In the genomic region with DNA sequence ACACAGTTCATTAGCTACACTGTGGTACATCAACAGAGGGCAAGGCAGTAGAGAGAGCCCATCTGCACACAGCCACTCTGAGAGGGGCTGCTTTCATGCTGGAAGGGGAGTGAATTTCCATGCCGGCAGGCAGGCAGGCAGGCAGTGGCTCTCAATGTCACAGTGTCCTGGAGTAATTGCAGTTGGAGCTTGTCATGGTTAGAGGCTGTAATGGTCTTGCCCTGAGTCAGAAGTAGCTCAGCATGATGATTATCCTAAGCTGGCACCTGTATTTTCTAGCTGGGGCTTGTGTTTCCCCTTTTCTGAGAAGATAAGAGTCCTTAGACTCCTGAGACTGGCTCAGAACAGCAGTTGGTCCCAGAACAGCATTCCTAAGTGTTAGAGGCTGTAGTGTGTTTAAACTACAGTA, we compare ENCODE assay signal across 13 mouse cellular contexts. TPM values are rescaled to one million over a fixed set of nuclear protein-coding genes. Genes with fewer than 3 reads are reported as not detected.
DNase-seq lines count a peak whose midpoint lies in the region; ATAC-seq lines count a peak whose summit lies in the region.
"Had no signal": no experiment of that assay in that cellular context is flagged by ENCODE, and none has a peak within 500 bp of the region (broad histone marks: within the 10 kb centered on the region; RNA-seq: fewer than 3 reads in every experiment).

No protein-coding gene starts in this region.

- peaks cover 16% of the 10 kb centered on the region for H3K36me3 ChIP-seq in forebrain, embryonic 10.5 days (replicated peaks)
- peaks cover 7% of the 10 kb centered on the region; the same call in 1 of the 2 replicates for H3K36me3 ChIP-seq in forebrain, embryonic 16.5 days (ENCODE audit: control insufficient read depth, insufficient read depth)
- peaks cover 16% of the 10 kb centered on the region for H3K36me3 ChIP-seq in hindbrain, embryonic 12.5 days
- peaks cover 26% of the 10 kb centered on the region for H3K36me3 ChIP-seq in hindbrain, embryonic 10.5 days
- peaks cover 29% of the 10 kb centered on the region for H3K36me3 ChIP-seq in neural tube, embryonic 13.5 days

- no peak overlapping the region for H3K9ac ChIP-seq in forebrain, embryonic 16.5 days (replicated peaks; ENCODE audit: low read depth, low read length)
- H3K9ac ChIP-seq in hindbrain, embryonic 12.5 days: no peak overlapping the region
- H3K9ac ChIP-seq in neural tube, embryonic 13.5 days: no peak overlapping the region; the same call in 1 of the 2 replicates
- H3K9ac ChIP-seq: liver, embryonic 15.5 days had no signal

- H3K9me3 ChIP-seq in forebrain, embryonic 10.5 days: no peaks in the 10 kb centered on the region
- no peaks in the 10 kb centered on the region for H3K9me3 ChIP-seq in forebrain, embryonic 16.5 days (ENCODE audit: control insufficient read depth, low read length)
- H3K9me3 ChIP-seq in hindbrain, embryonic 12.5 days (replicated peaks): no peaks in the 10 kb centered on the region
- H3K9me3 ChIP-seq in hindbrain, embryonic 10.5 days: no peaks in the 10 kb centered on the region
- no peaks in the 10 kb centered on the region for H3K9me3 ChIP-seq in neural tube, embryonic 13.5 days
- H3K9me3 ChIP-seq: liver, embryonic 15.5 days had no signal

- peaks cover 30% of the 10 kb centered on the region for H3K4me1 ChIP-seq in forebrain, embryonic 10.5 days
- peaks cover 18% of the 10 kb centered on the region for H3K4me1 ChIP-seq in forebrain, embryonic 16.5 days (replicated peaks; ENCODE audit: control insufficient read depth, insufficient read depth, low read length)
- peaks cover 13% of the 10 kb centered on the region for H3K4me1 ChIP-seq in hindbrain, embryonic 12.5 days
- H3K4me1 ChIP-seq in hindbrain, embryonic 10.5 days (replicated peaks): peaks cover 24% of the 10 kb centered on the region
- H3K4me1 ChIP-seq in neural tube, embryonic 13.5 days (replicated peaks): peaks cover 14% of the 10 kb centered on the region

- DNase-seq in forebrain, embryonic 10.5 days (ENCODE audit: extremely low spot score, low spot score): no peak
- DNase-seq in hindbrain, embryonic 10.5 days (ENCODE audit: low spot score): no peak
- DNase-seq in neural tube, embryonic 10.5 days (ENCODE audit: extremely low spot score, low spot score): no peak
- no peak for DNase-seq in thymus, postnatal 0 days (ENCODE audit: low spot score)
- no peak for DNase-seq in layer of hippocampus, postnatal 10 days (ENCODE audit: low spot score in 2 of 2)
- DNase-seq: cerebellum, adult 9-10 months; gastrocnemius, postnatal 14 days; thymus, adult 18-20 months had no signal

- no peak overlapping the region for H3K4me2 ChIP-seq in forebrain, embryonic 16.5 days (ENCODE audit: low read length)
- no peak overlapping the region for H3K4me2 ChIP-seq in hindbrain, embryonic 12.5 days (replicated peaks)
- H3K4me2 ChIP-seq in neural tube, embryonic 13.5 days: no peak overlapping the region
- H3K4me2 ChIP-seq: liver, embryonic 15.5 days had no signal

- 0 out of 2 replicates have a peak overlapping the region, but pooled peaks have one; percentile 8 for H3K27ac ChIP-seq in forebrain, embryonic 10.5 days
- no peak overlapping the region for H3K27ac ChIP-seq in forebrain, embryonic 16.5 days (ENCODE audit: low read length)
- peak overlapping the region; percentile 36; the same call in 1 of the 2 replicates for H3K27ac ChIP-seq in hindbrain, embryonic 12.5 days
- no peak overlapping the region for H3K27ac ChIP-seq in hindbrain, embryonic 10.5 days
- H3K27ac ChIP-seq in neural tube, embryonic 13.5 days (replicated peaks): peak overlapping the region; percentile 61
- H3K27ac ChIP-seq: liver, embryonic 15.5 days had no signal

- ATAC-seq in forebrain, embryonic 16.5 days: no peak
- ATAC-seq in hindbrain, embryonic 12.5 days (ENCODE audit: low FRiP score): peak; percentile 40; the same call in 1 of the 2 replicates
- ATAC-seq in neural tube, embryonic 13.5 days (ENCODE audit: low read depth): peak; percentile 59

- H3K27me3 ChIP-seq in forebrain, embryonic 10.5 days (ENCODE audit: poor library complexity, severe bottlenecking): no peaks in the 10 kb centered on the region
- H3K27me3 ChIP-seq in forebrain, embryonic 16.5 days (replicated peaks; ENCODE audit: control insufficient read depth, insufficient read depth, low read length): no peaks in the 10 kb centered on the region
- no peaks in the 10 kb centered on the region for H3K27me3 ChIP-seq in hindbrain, embryonic 12.5 days
- H3K27me3 ChIP-seq in hindbrain, embryonic 10.5 days (ENCODE audit: insufficient read depth, poor library complexity, severe bottlenecking): no peaks in the 10 kb centered on the region
- no peaks in the 10 kb centered on the region for H3K27me3 ChIP-seq in neural tube, embryonic 13.5 days
- H3K27me3 ChIP-seq: liver, embryonic 15.5 days had no signal

- 32% methylated on average over 1 of the region's 1 CpGs for WGBS in forebrain, embryonic 10.5 days
- 30% methylated on average over 1 of the region's 1 CpGs for WGBS in forebrain, embryonic 16.5 days
- 50% methylated on average over 1 of the region's 1 CpGs for WGBS in hindbrain, embryonic 12.5 days
- WGBS in hindbrain, embryonic 10.5 days: 31% methylated on average over 1 of the region's 1 CpGs
- 25% methylated on average over 1 of the region's 1 CpGs for WGBS in neural tube, embryonic 13.5 days

- no peak overlapping the region for H3K4me3 ChIP-seq in forebrain, embryonic 10.5 days
- H3K4me3 ChIP-seq in forebrain, embryonic 16.5 days (replicated peaks; ENCODE audit: low read length): no peak overlapping the region
- H3K4me3 ChIP-seq in hindbrain, embryonic 12.5 days: no peak overlapping the region
- no peak overlapping the region for H3K4me3 ChIP-seq in hindbrain, embryonic 10.5 days
- H3K4me3 ChIP-seq in neural tube, embryonic 13.5 days: no peak overlapping the region
- H3K4me3 ChIP-seq: liver, embryonic 15.5 days had no signal

RNA-seq across cellular contexts. Expression of a gene that starts 15.6 kb away (rescaled TPM):
- 39.7 and 40.0 TPM in 2 replicates for polyA plus RNA-seq in forebrain, embryonic 10.5 days (2016; fragmentation: Nextera tagmentation; extraction: Ambion mirVana)
- 116 and 130 TPM in 2 replicates for polyA plus RNA-seq in forebrain, embryonic 16.5 days (2015; fragmentation: Nextera tagmentation; extraction: Ambion mirVana)
- polyA plus RNA-seq in hindbrain, embryonic 12.5 days (2016; fragmentation: Nextera tagmentation; extraction: Ambion mirVana): 74.3 and 86.0 TPM in 2 replicates
- 42.4 and 65.4 TPM in 2 replicates for polyA plus RNA-seq in hindbrain, embryonic 10.5 days (2016; fragmentation: Nextera tagmentation; extraction: Ambion mirVana)
- 126 and 129 TPM in 2 replicates for polyA plus RNA-seq in neural tube, embryonic 13.5 days (2015; fragmentation: Nextera tagmentation; extraction: Ambion mirVana)
- polyA plus RNA-seq in thymus, postnatal 0 days (2015; fragmentation: Nextera tagmentation; extraction: Ambion mirVana): 105 and 112 TPM in 2 replicates
- total RNA-seq in layer of hippocampus, postnatal 10 days (2021): 100 to 1,000 TPM; 128 to 152 TPM

RNA-seq across cellular contexts. Expression of a gene that starts 20.6 kb away (rescaled TPM):
- 84.3 and 87.1 TPM in 2 replicates for polyA plus RNA-seq in forebrain, embryonic 10.5 days (2016; fragmentation: Nextera tagmentation; extraction: Ambion mirVana)
- polyA plus RNA-seq in forebrain, embryonic 16.5 days (2015; fragmentation: Nextera tagmentation; extraction: Ambion mirVana): 99.9 and 101 TPM in 2 replicates
- 89.4 and 98.7 TPM in 2 replicates for polyA plus RNA-seq in hindbrain, embryonic 12.5 days (2016; fragmentation: Nextera tagmentation; extraction: Ambion mirVana)
- polyA plus RNA-seq in hindbrain, embryonic 10.5 days (2016; fragmentation: Nextera tagmentation; extraction: Ambion mirVana): 79.4 and 83.4 TPM in 2 replicates
- polyA plus RNA-seq in neural tube, embryonic 13.5 days (2015; fragmentation: Nextera tagmentation; extraction: Ambion mirVana): 88.0 and 96.8 TPM in 2 replicates
- 53.1 and 55.4 TPM in 2 replicates for polyA plus RNA-seq in thymus, postnatal 0 days (2015; fragmentation: Nextera tagmentation; extraction: Ambion mirVana)
- total RNA-seq in layer of hippocampus, postnatal 10 days (2021): 10 to 100 TPM; 65.5 to 68.5 TPM

RNA-seq across cellular contexts. Expression of a gene that starts 26.5 kb away (rescaled TPM):
- not detected in 2 replicates for polyA plus RNA-seq in forebrain, embryonic 10.5 days (2016; fragmentation: Nextera tagmentation; extraction: Ambion mirVana)
- polyA plus RNA-seq in forebrain, embryonic 16.5 days (2015; fragmentation: Nextera tagmentation; extraction: Ambion mirVana): not detected in 2 replicates
- polyA plus RNA-seq in hindbrain, embryonic 12.5 days (2016; fragmentation: Nextera tagmentation; extraction: Ambion mirVana): 0.31 and 2.1 TPM in 2 replicates
- not detected in 2 replicates for polyA plus RNA-seq in hindbrain, embryonic 10.5 days (2016; fragmentation: Nextera tagmentation; extraction: Ambion mirVana)
- 0.47 and 1.0 TPM in 2 replicates for polyA plus RNA-seq in neural tube, embryonic 13.5 days (2015; fragmentation: Nextera tagmentation; extraction: Ambion mirVana)
- 0.13 and 0.18 TPM in 2 replicates for polyA plus RNA-seq in thymus, postnatal 0 days (2015; fragmentation: Nextera tagmentation; extraction: Ambion mirVana)
- under 1 TPM in 1 of 2 experiments, not detected in 1; 0.16 TPM for total RNA-seq in layer of hippocampus, postnatal 10 days (2021)
- total RNA-seq: layer of hippocampus, adult 18-20 months had no signal

RNA-seq across cellular contexts. Expression of a gene that starts 47.2 kb away (rescaled TPM):
- 24.2 and 26.3 TPM in 2 replicates for polyA plus RNA-seq in forebrain, embryonic 10.5 days (2016; fragmentation: Nextera tagmentation; extraction: Ambion mirVana)
- 35.0 and 43.2 TPM in 2 replicates for polyA plus RNA-seq in forebrain, embryonic 16.5 days (2015; fragmentation: Nextera tagmentation; extraction: Ambion mirVana)
- 38.0 and 45.7 TPM in 2 replicates for polyA plus RNA-seq in hindbrain, embryonic 12.5 days (2016; fragmentation: Nextera tagmentation; extraction: Ambion mirVana)
- polyA plus RNA-seq in hindbrain, embryonic 10.5 days (2016; fragmentation: Nextera tagmentation; extraction: Ambion mirVana): 20.7 and 24.4 TPM in 2 replicates
- polyA plus RNA-seq in neural tube, embryonic 13.5 days (2015; fragmentation: Nextera tagmentation; extraction: Ambion mirVana): 43.1 and 44.9 TPM in 2 replicates
- polyA plus RNA-seq in thymus, postnatal 0 days (2015; fragmentation: Nextera tagmentation; extraction: Ambion mirVana): 43.9 and 50.8 TPM in 2 replicates
- 10 to 100 TPM; 52.0 to 56.3 TPM for total RNA-seq in layer of hippocampus, postnatal 10 days (2021)

Comparison
In these comparisons a context has a peak if more than half of its experiments do, and no peak if none do; other contexts are left out.
1. H3K27ac ChIP-seq: peak in forebrain, embryonic 10.5 days (single experiment), hindbrain, embryonic 12.5 days (single experiment) and neural tube, embryonic 13.5 days (single experiment); none in forebrain, embryonic 16.5 days (single experiment) and hindbrain, embryonic 10.5 days (single experiment).